Mouse (Mus musculus) retina, postnatal 7 days (tissue): ENCODE measurements around the gene En2.

Experiments
- DNase-seq: peaks from one replicate; pipeline ENCODE4 v3.0.0-alpha.2; 2012; ENCODE audit warnings: low read depth, low spot score

Gene En2

GRCm38 (mm10) chr5:28159891-28160470 is 5.5 kb upstream of the En2 start:
- no peak for DNase-seq

GRCm38 (mm10) chr5:28161383-28161937 is 4.0 kb upstream of the En2 start:
- DNase-seq: no peak

GRCm38 (mm10) chr5:28161938-28162402 is 3.5 kb upstream of the En2 start:
- no peak for DNase-seq

- DNase-seq: no peak
Observed at GRCm38 (mm10) chr5:28163926-28164325, 1.6 kb upstream of the En2 start.

- no peak for DNase-seq
Observed at GRCm38 (mm10) chr5:28166256-28167231, 1.1 kb downstream of the En2 start.

- DNase-seq: no peak
Observed at GRCm38 (mm10) chr5:28167611-28168252, 2.2 kb downstream of the En2 start.

GRCm38 (mm10) chr5:28168253-28169165 is 3.0 kb downstream of the En2 start:
- DNase-seq: no peak

- DNase-seq: no peak
Observed at GRCm38 (mm10) chr5:28169166-28169801, 3.8 kb downstream of the En2 start.

GRCm38 (mm10) chr5:28170081-28170480 is 4.6 kb downstream of the En2 start:
- no peak for DNase-seq

- DNase-seq: no peak
Observed at GRCm38 (mm10) chr5:28170892-28171291, 5.4 kb downstream of the En2 start.

- DNase-seq: no peak
Observed at GRCm38 (mm10) chr5:28171667-28172066, 6.2 kb downstream of the En2 start.

- no peak for DNase-seq
Observed at GRCm38 (mm10) chr5:28172261-28172920, 6.9 kb downstream of the En2 start.

GRCm38 (mm10) chr5:28172921-28173670 is 7.6 kb downstream of the En2 start:
- no peak for DNase-seq

GRCm38 (mm10) chr5:28173674-28174073 is 8.2 kb downstream of the En2 start:
- DNase-seq: no peak

GRCm38 (mm10) chr5:28174086-28174485 is 8.6 kb downstream of the En2 start:
- no peak for DNase-seq

GRCm38 (mm10) chr5:28174876-28175569 is 9.5 kb downstream of the En2 start:
- no peak for DNase-seq

- no peak for DNase-seq
Observed at GRCm38 (mm10) chr5:28175570-28175919, 10.1 kb downstream of the En2 start.

GRCm38 (mm10) chr5:28176023-28176422 is 10.5 kb downstream of the En2 start:
- no peak for DNase-seq

GRCm38 (mm10) chr5:28176585-28176984 is 11.1 kb downstream of the En2 start:
- no peak for DNase-seq
